Mouse (Mus musculus) heart, postnatal 0 days (tissue): ENCODE data around the gene Gsdmc3.
"Not testable (repeated sequence)": the region's sequence is repeated elsewhere in the genome, so short reads cannot be mapped to it uniquely, and the experiment has no call there.

ENCODE experiments used
- CTCF ChIP-seq: IDR thresholded peaks from 2 replicates; pipeline ENCODE4 v1.5.1; 2016; ENCODE audit warnings: antibody characterized with exemption, control low read depth, low read depth
- EP300 ChIP-seq: IDR thresholded peaks from 2 replicates; pipeline ENCODE4 v1.6.1; 2016; ENCODE audit warnings: antibody characterized with exemption, low read depth

DNA sequence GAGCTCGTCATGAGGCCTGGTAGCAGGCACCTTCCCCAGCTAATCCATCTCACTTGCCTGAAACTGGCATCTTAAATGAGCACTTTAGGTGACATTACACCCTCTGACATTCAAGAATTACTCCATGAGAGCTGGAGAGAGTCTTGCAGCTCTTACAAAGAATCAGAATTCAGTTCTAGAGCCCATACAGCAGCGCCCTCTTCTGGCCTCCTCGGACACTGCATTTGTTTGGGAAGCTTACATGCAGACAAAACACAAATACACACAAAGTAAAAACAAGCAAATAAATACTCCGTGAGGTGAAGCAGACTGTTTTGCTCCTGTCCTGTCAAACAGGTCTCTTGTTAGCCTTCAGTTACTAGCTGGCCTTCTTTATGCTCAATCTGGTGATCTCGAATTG is 16.4 kb downstream of the Gsdmc3 start:
- TF ChIP-seq CTCF, EP300: not testable (repeated sequence)
